Mouse (Mus musculus): ENCODE measurements around the gene Edn2.

GRCm38 (mm10) chr4:120204357-120204942, 43.4 kb downstream of the Edn2 start:
- TF ChIP-seq CTCF (IDR thresholded peaks at IDR 0.05; ENCODE audit: control insufficient read depth, insufficient read depth, insufficient replicate concordance, low read depth, low read length) (no peak), POLR2A (IDR thresholded peaks at IDR 0.05; ENCODE audit: control insufficient read depth, low read depth, low read length) (no peak)

Measured in testis, adult 2 months (tissue).